Mouse (Mus musculus): Measurements from ENCODE around the gene Pdx1. TPM values are rescaled to one million over a fixed set of nuclear protein-coding genes. Genes with fewer than 3 reads are reported as not detected.

Gene Pdx1
- polyA plus RNA-seq, 1 experiment = not detected

- Histone ChIP-seq H3K27me3 (ENCODE audit: control insufficient read depth, insufficient read depth, low read length) (peaks cover 51% of the 10 kb centered on the region), H3K4me1 (replicated peaks; ENCODE audit: control insufficient read depth, insufficient read depth, low read length) (no peaks in the 10 kb centered on the region), H3K4me3 (ENCODE audit: control insufficient read depth, insufficient read depth, low read length) (no peak overlapping the region), H3K27ac (ENCODE audit: control insufficient read depth, insufficient read depth, low read length) (no peak overlapping the region), H3K36me3 (ENCODE audit: control insufficient read depth, insufficient read depth, low read length) (no peaks in the 10 kb centered on the region)
- no peak for DNase-seq
- TF ChIP-seq POLR2A (IDR thresholded peaks at IDR 0.05; ENCODE audit: control insufficient read depth, extremely low read depth, insufficient read depth, low read length, poor library complexity) (no peak), CTCF (IDR thresholded peaks at IDR 0.05; ENCODE audit: borderline replicate concordance, control insufficient read depth, extremely low read depth, insufficient read depth, low read length, poor library complexity) (no peak)
- 25% methylated on average over 12 of the region's 12 CpGs for WGBS
Measured at GRCm38 (mm10) chr5:147272046-147272807, 2.5 kb downstream of the Pdx1 start.

- no peak for DNase-seq
- TF ChIP-seq POLR2A (IDR thresholded peaks at IDR 0.05; ENCODE audit: control insufficient read depth, extremely low read depth, insufficient read depth, low read length, poor library complexity) = no peak
- no peak for TF ChIP-seq CTCF (IDR thresholded peaks at IDR 0.05; ENCODE audit: borderline replicate concordance, control insufficient read depth, extremely low read depth, insufficient read depth, low read length, poor library complexity)
- no peak overlapping the region for H3K27ac ChIP-seq (ENCODE audit: control insufficient read depth, insufficient read depth, low read length)
- no peaks in the 10 kb centered on the region for H3K36me3 ChIP-seq (ENCODE audit: control insufficient read depth, insufficient read depth, low read length)
- peaks cover 55% of the 10 kb centered on the region for H3K27me3 ChIP-seq (ENCODE audit: control insufficient read depth, insufficient read depth, low read length)
- no peaks in the 10 kb centered on the region for H3K4me1 ChIP-seq (replicated peaks; ENCODE audit: control insufficient read depth, insufficient read depth, low read length)
- H3K4me3 ChIP-seq (ENCODE audit: control insufficient read depth, insufficient read depth, low read length) = no peak overlapping the region
- WGBS = 12% methylated on average over 10 of the region's 10 CpGs
Measured at GRCm38 (mm10) chr5:147272808-147273345, 3.1 kb downstream of the Pdx1 start.

DNA sequence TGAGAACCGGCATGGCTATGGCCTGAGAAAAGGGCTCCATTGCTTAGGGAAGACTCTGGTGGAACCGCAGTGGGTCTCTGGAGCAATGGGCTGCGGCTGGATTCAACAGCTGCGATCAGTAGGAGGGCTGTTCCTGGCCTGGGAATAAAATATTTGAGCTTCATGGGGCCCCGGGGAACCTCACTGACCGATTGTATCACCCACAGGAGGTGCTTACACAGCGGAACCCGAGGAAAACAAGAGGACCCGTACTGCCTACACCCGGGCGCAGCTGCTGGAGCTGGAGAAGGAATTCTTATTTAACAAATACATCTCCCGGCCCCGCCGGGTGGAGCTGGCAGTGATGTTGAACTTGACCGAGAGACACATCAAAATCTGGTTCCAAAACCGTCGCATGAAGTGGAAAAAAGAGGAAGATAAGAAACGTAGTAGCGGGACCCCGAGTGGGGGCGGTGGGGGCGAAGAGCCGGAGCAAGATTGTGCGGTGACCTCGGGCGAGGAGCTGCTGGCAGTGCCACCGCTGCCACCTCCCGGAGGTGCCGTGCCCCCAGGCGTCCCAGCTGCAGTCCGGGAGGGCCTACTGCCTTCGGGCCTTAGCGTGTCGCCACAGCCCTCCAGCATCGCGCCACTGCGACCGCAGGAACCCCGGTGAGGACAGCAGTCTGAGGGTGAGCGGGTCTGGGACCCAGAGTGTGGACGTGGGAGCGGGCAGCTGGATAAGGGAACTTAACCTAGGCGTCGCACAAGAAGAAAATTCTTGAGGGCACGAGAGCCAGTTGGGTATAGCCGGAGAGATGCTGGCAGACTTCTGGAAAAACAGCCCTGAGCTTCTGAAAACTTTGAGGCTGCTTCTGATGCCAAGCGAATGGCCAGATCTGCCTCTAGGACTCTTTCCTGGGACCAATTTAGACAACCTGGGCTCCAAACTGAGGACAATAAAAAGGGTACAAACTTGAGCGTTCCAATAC lies 4.7 kb downstream of the Pdx1 start:
- DNase-seq = no peak
- Histone ChIP-seq H3K4me3 (ENCODE audit: control insufficient read depth, insufficient read depth, low read length) (no peak overlapping the region), H3K4me1 (replicated peaks; ENCODE audit: control insufficient read depth, insufficient read depth, low read length) (no peaks in the 10 kb centered on the region), H3K27me3 (ENCODE audit: control insufficient read depth, insufficient read depth, low read length) (peaks cover 55% of the 10 kb centered on the region), H3K27ac (ENCODE audit: control insufficient read depth, insufficient read depth, low read length) (no peak overlapping the region), H3K36me3 (ENCODE audit: control insufficient read depth, insufficient read depth, low read length) (no peaks in the 10 kb centered on the region)
- WGBS = 4% methylated on average over 48 of the region's 48 CpGs
- TF ChIP-seq CTCF (IDR thresholded peaks at IDR 0.05; ENCODE audit: borderline replicate concordance, control insufficient read depth, extremely low read depth, insufficient read depth, low read length, poor library complexity) (no peak), POLR2A (IDR thresholded peaks at IDR 0.05; ENCODE audit: control insufficient read depth, extremely low read depth, insufficient read depth, low read length, poor library complexity) (no peak)

DNA sequence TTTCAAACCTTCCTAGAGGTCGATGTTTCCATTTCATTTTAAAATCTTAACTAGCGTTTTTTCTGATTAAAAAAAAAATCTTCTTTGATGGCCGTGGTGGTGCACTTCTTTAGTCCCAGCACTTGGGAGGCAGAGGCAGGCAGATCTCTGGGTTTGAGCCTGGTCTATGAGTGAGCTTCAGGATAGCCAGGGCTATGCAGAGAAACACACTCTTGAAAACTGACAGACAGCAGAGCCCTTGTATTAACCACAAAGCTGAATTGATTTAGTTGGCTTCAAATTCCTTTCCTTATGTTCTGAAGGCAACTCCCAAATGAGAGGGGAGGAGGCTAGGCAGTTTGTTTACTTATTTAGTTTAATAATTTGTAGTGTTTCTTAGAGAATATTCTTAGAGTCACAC lies 6.0 kb downstream of the Pdx1 start:
- no peaks in the 10 kb centered on the region for H3K4me1 ChIP-seq (replicated peaks; ENCODE audit: control insufficient read depth, insufficient read depth, low read length)
- no peak for DNase-seq
- TF ChIP-seq POLR2A (IDR thresholded peaks at IDR 0.05; ENCODE audit: control insufficient read depth, extremely low read depth, insufficient read depth, low read length, poor library complexity) (no peak), CTCF (IDR thresholded peaks at IDR 0.05; ENCODE audit: borderline replicate concordance, control insufficient read depth, extremely low read depth, insufficient read depth, low read length, poor library complexity) (no peak)
- no peaks in the 10 kb centered on the region for H3K36me3 ChIP-seq (ENCODE audit: control insufficient read depth, insufficient read depth, low read length)
- no peak overlapping the region for H3K4me3 ChIP-seq (ENCODE audit: control insufficient read depth, insufficient read depth, low read length)
- 15% methylated on average over 3 of the region's 3 CpGs for WGBS
- no peak overlapping the region for H3K27ac ChIP-seq (ENCODE audit: control insufficient read depth, insufficient read depth, low read length)
- H3K27me3 ChIP-seq (ENCODE audit: control insufficient read depth, insufficient read depth, low read length) = peaks cover 48% of the 10 kb centered on the region

DNA sequence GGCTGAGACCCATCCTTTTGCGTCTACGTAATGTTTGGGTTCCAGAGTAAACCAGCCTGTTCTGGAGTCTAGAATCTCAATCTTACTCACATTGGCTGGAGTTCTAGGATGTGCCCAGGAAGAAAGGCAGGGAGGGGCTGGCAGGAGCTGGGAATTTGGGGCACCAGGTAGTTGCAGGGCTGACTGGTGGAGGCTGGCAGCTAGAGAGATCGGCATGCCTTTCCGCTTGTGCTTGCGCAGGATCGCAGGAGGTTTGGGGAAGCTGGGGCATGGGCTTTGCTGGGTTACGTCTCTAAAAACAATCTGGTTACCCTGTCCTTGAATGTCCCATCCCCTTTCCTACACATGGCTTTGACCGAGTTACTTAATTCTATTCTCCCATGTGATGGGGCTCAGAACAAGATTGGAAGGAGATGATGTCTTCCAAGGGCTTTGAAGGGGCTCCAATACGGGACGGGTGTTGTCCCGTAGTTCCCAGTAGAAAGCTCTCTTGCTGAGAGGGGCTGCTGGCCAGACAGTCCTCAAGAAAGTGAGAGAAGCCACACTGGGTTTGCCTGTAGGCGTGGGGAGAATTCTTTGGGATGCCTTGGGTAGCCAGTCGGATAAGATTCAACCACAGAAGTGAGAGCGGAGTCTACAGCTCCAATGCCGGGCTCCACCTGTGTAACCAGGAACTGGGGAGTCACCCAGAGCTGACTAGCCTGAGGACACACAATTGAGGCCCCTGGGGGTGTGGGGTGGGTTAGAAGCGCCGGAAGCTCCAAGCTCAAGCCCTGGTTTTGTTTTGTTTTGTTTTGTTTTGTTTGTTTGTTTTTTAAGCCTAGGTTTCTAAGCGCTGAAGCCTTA lies 7.2 kb downstream of the Pdx1 start:
- H3K4me1 ChIP-seq (replicated peaks; ENCODE audit: control insufficient read depth, insufficient read depth, low read length) = no peaks in the 10 kb centered on the region
- TF ChIP-seq POLR2A (IDR thresholded peaks at IDR 0.05; ENCODE audit: control insufficient read depth, extremely low read depth, insufficient read depth, low read length, poor library complexity) = no peak
- TF ChIP-seq CTCF (IDR thresholded peaks at IDR 0.05; ENCODE audit: borderline replicate concordance, control insufficient read depth, extremely low read depth, insufficient read depth, low read length, poor library complexity) = no peak
- H3K27ac ChIP-seq (ENCODE audit: control insufficient read depth, insufficient read depth, low read length) = no peak overlapping the region
- no peaks in the 10 kb centered on the region for H3K36me3 ChIP-seq (ENCODE audit: control insufficient read depth, insufficient read depth, low read length)
- no peak overlapping the region for H3K4me3 ChIP-seq (ENCODE audit: control insufficient read depth, insufficient read depth, low read length)
- H3K27me3 ChIP-seq (ENCODE audit: control insufficient read depth, insufficient read depth, low read length) = peaks cover 40% of the 10 kb centered on the region
- DNase-seq = no peak
- 13% methylated on average over 18 of the region's 18 CpGs for WGBS
